Mouse (Mus musculus): Measurements from ENCODE around the gene Olfr373. TPM values are rescaled to one million over a fixed set of nuclear protein-coding genes. Genes with fewer than 3 reads are reported as not detected.

Olfr373 gene
- polyA plus RNA-seq, 2 experiments: not detected

GRCm38 (mm10) chr8:72143256-72143824, 60.4 kb downstream of the Olfr373 start:
- 92% methylated on average over 13 of the region's 13 CpGs for WGBS
- Histone ChIP-seq H3K4me1 (ENCODE audit: control insufficient read depth, insufficient read depth, low read length) (no peaks in the 10 kb centered on the region), H3K4me3 (replicated peaks; ENCODE audit: low read length) (no peak overlapping the region), H3K27ac (replicated peaks; ENCODE audit: low read depth, low read length) (no peak overlapping the region), H3K9ac (ENCODE audit: low read depth, low read length, severe bottlenecking) (no peak overlapping the region), H3K9me3 (ENCODE audit: control insufficient read depth, low read length) (no peaks in the 10 kb centered on the region), H3K36me3 (ENCODE audit: control insufficient read depth, insufficient read depth, low read length) (peaks cover 99% of the 10 kb centered on the region), H3K27me3 (ENCODE audit: control insufficient read depth, insufficient read depth, low read length) (no peaks in the 10 kb centered on the region), H3K4me2 (replicated peaks; ENCODE audit: low read depth, low read length, severe bottlenecking) (no peak overlapping the region)
- no peak for ATAC-seq (ENCODE audit: low FRiP score, low read depth)
- DNase-seq (ENCODE audit: low spot score): no peak
- no peak for TF ChIP-seq POLR2A (IDR thresholded peaks at IDR 0.05; ENCODE audit: borderline replicate concordance, extremely low read depth, insufficient read depth, insufficient read length)

GRCm38 (mm10) chr8:72144345-72144975, 61.5 kb downstream of the Olfr373 start:
- no peaks in the 10 kb centered on the region for H3K9me3 ChIP-seq (ENCODE audit: control insufficient read depth, low read length)
- ATAC-seq (ENCODE audit: low FRiP score, low read depth): no peak
- no peak for DNase-seq (ENCODE audit: low spot score)
- no peaks in the 10 kb centered on the region for H3K27me3 ChIP-seq (ENCODE audit: control insufficient read depth, insufficient read depth, low read length)
- WGBS: 90% methylated on average over 5 of the region's 5 CpGs
- no peak overlapping the region for H3K9ac ChIP-seq (ENCODE audit: low read depth, low read length, severe bottlenecking)
- H3K4me2 ChIP-seq (replicated peaks; ENCODE audit: low read depth, low read length, severe bottlenecking): no peak overlapping the region
- H3K4me3 ChIP-seq (replicated peaks; ENCODE audit: low read length): no peak overlapping the region
- no peak overlapping the region for H3K27ac ChIP-seq (replicated peaks; ENCODE audit: low read depth, low read length)
- no peak for TF ChIP-seq POLR2A (IDR thresholded peaks at IDR 0.05; ENCODE audit: borderline replicate concordance, extremely low read depth, insufficient read depth, insufficient read length)
- H3K36me3 ChIP-seq (ENCODE audit: control insufficient read depth, insufficient read depth, low read length): peaks cover 96% of the 10 kb centered on the region
- H3K4me1 ChIP-seq (ENCODE audit: control insufficient read depth, insufficient read depth, low read length): no peaks in the 10 kb centered on the region

DNA sequence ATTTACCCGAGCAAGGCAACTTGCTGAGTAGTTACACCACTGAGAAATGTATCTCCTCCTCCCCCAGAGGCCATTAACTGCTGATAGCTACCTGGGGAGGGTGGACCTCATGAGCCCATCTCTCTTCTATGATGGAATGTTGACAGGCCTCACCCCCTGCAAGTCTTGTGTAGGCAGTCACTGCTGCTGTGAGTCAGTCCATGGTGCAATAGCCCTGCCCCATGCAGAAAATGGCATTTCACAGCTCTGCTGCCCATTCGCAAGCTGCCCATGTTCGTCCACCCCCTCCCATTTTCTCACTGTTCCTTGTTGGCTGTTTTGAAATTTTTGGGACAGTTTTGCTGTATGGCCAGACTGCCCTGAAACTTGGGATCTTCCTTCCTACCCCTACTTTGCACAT, 62.5 kb downstream of the Olfr373 start:
- H3K27me3 ChIP-seq (ENCODE audit: control insufficient read depth, insufficient read depth, low read length): no peaks in the 10 kb centered on the region
- no peak overlapping the region for H3K4me3 ChIP-seq (replicated peaks; ENCODE audit: low read length)
- DNase-seq (ENCODE audit: low spot score) (no peak), ATAC-seq (ENCODE audit: low FRiP score, low read depth) (no peak)
- H3K36me3 ChIP-seq (ENCODE audit: control insufficient read depth, insufficient read depth, low read length): peaks cover 96% of the 10 kb centered on the region
- WGBS: 83% methylated on average over 3 of the region's 3 CpGs
- H3K9ac ChIP-seq (ENCODE audit: low read depth, low read length, severe bottlenecking): no peak overlapping the region
- H3K4me2 ChIP-seq (replicated peaks; ENCODE audit: low read depth, low read length, severe bottlenecking): no peak overlapping the region
- H3K27ac ChIP-seq (replicated peaks; ENCODE audit: low read depth, low read length): no peak overlapping the region
- no peak for TF ChIP-seq POLR2A (IDR thresholded peaks at IDR 0.05; ENCODE audit: borderline replicate concordance, extremely low read depth, insufficient read depth, insufficient read length)
- no peaks in the 10 kb centered on the region for H3K4me1 ChIP-seq (ENCODE audit: control insufficient read depth, insufficient read depth, low read length)
- no peaks in the 10 kb centered on the region for H3K9me3 ChIP-seq (ENCODE audit: control insufficient read depth, low read length)

DNA sequence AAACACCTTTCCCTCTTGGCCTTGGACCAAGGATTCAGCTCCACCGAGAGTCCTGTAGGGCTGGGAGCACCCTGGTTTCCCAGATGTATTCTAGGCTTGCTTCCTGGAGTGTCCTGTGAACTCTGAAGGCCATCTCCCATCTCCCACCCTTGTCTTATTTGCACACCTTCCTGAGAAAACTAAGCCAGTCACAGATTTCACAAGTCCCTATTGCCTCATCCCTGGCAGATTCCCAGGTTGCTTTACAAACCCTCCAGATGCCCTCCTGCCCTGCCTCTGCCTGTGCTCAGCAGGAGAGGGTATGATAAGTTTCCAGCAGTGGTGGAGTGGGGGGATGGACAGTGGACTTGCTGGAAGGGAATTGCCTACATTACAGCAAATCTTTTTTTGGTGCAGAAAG, 63.1 kb downstream of the Olfr373 start:
- Histone ChIP-seq H3K4me3 (replicated peaks; ENCODE audit: low read length) (no peak overlapping the region), H3K9me3 (ENCODE audit: control insufficient read depth, low read length) (no peaks in the 10 kb centered on the region), H3K4me2 (replicated peaks; ENCODE audit: low read depth, low read length, severe bottlenecking) (no peak overlapping the region), H3K9ac (ENCODE audit: low read depth, low read length, severe bottlenecking) (no peak overlapping the region), H3K4me1 (ENCODE audit: control insufficient read depth, insufficient read depth, low read length) (no peaks in the 10 kb centered on the region), H3K36me3 (ENCODE audit: control insufficient read depth, insufficient read depth, low read length) (peaks cover 96% of the 10 kb centered on the region), H3K27ac (replicated peaks; ENCODE audit: low read depth, low read length) (no peak overlapping the region), H3K27me3 (ENCODE audit: control insufficient read depth, insufficient read depth, low read length) (no peaks in the 10 kb centered on the region)
- ATAC-seq (ENCODE audit: low FRiP score, low read depth) (no peak), DNase-seq (ENCODE audit: low spot score) (no peak)
- TF ChIP-seq POLR2A (IDR thresholded peaks at IDR 0.05; ENCODE audit: borderline replicate concordance, extremely low read depth, insufficient read depth, insufficient read length): no peak
- 95% methylated on average over 1 of the region's 1 CpGs for WGBS

DNA sequence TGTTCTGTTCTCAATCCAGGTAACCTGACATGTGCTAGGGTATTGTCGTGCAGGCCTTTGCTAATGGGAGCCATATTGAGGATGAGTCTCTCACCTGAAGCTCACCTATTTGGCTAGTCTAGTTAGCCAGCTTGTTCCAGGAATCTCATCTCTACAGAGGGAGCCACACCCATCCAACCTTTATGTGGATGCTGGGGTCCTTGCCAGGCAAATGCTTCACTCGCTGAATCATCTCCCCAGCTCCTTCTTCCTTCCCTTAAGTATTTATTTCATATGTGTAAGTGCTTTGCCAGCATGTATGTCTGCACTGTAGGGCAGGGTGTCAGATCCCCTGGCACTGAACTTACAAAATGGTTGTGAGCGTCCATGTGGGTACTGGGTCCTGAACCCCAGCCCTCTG, 63.6 kb downstream of the Olfr373 start:
- TF ChIP-seq POLR2A (IDR thresholded peaks at IDR 0.05; ENCODE audit: borderline replicate concordance, extremely low read depth, insufficient read depth, insufficient read length): no peak
- 96% methylated on average over 3 of the region's 3 CpGs for WGBS
- H3K4me1 ChIP-seq (ENCODE audit: control insufficient read depth, insufficient read depth, low read length): no peaks in the 10 kb centered on the region
- no peak overlapping the region for H3K4me2 ChIP-seq (replicated peaks; ENCODE audit: low read depth, low read length, severe bottlenecking)
- no peak overlapping the region for H3K9ac ChIP-seq (ENCODE audit: low read depth, low read length, severe bottlenecking)
- ATAC-seq (ENCODE audit: low FRiP score, low read depth): no peak
- DNase-seq (ENCODE audit: low spot score): no peak
- no peak overlapping the region for H3K27ac ChIP-seq (replicated peaks; ENCODE audit: low read depth, low read length)
- H3K4me3 ChIP-seq (replicated peaks; ENCODE audit: low read length): no peak overlapping the region
- no peaks in the 10 kb centered on the region for H3K9me3 ChIP-seq (ENCODE audit: control insufficient read depth, low read length)
- H3K27me3 ChIP-seq (ENCODE audit: control insufficient read depth, insufficient read depth, low read length): no peaks in the 10 kb centered on the region
- peaks cover 96% of the 10 kb centered on the region for H3K36me3 ChIP-seq (ENCODE audit: control insufficient read depth, insufficient read depth, low read length)

Measured in limb, embryonic 14.5 days (tissue).